ENCODE assay signal across 9 mouse cellular contexts in the genomic region with DNA sequence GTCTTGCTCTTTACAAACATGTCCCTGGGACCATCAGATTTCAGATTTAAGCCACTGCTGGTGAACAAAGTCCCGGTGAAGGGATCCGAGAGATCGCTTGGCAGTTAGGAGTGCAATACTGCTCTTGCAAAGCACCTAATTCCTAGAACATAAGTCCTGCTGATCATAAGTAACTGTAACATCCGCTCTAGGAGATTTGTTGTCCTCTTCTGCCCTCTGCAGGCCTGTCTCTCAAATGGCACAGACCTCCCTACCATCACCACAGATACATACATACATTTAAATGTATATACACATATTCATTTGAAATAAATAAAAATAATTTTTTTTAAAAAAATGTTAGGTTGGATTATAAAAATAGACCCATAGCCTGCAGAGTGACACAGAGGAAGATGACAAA. TPM values are rescaled to one million over a fixed set of nuclear protein-coding genes. Genes with fewer than 3 reads are reported as not detected.
DNase-seq lines count a peak whose midpoint lies in the region; ATAC-seq and TF ChIP-seq lines count a peak whose summit lies in the region.
"Had no signal": no experiment of that assay in that cellular context is flagged by ENCODE, and none has a peak within 500 bp of the region (broad histone marks: within the 10 kb centered on the region; RNA-seq: fewer than 3 reads in every experiment).

No protein-coding gene starts in this region.

- H3K4me3 ChIP-seq in embryonic fibroblast, embryonic 13.5 days (ENCODE audit: insufficient read depth, low read length), result no peak overlapping the region
- H3K4me3 ChIP-seq in midbrain, embryonic 13.5 days (replicated peaks), result no peak overlapping the region
- H3K4me3 ChIP-seq: embryonic facial prominence, embryonic 15.5 days had no signal

- ATAC-seq in midbrain, embryonic 13.5 days, result peak; percentile 82

- H3K27ac ChIP-seq in embryonic fibroblast, embryonic 13.5 days (ENCODE audit: insufficient read depth, low read length), result no peak overlapping the region
- H3K27ac ChIP-seq in midbrain, embryonic 13.5 days, result no peak overlapping the region
- H3K27ac ChIP-seq: embryonic facial prominence, embryonic 15.5 days had no signal

- H3K36me3 ChIP-seq in midbrain, embryonic 13.5 days, result no peaks in the 10 kb centered on the region
- H3K36me3 ChIP-seq: embryonic facial prominence, embryonic 15.5 days had no signal

- DNase-seq in ovary, postnatal 36 days (ENCODE audit: low spot score), result peak; percentile 9
- no peak for DNase-seq in ovary, postnatal 10 days (ENCODE audit: low spot score)
- peak; percentile 67 for DNase-seq in adrenal gland, postnatal 10 days
- peak; percentile 12 for DNase-seq in hindlimb bud, embryonic 11.5 days (ENCODE audit: extremely low spot score, low read depth, low spot score)
- peak; percentile 24 to 35 for DNase-seq in layer of hippocampus, postnatal 36 days
- peak; percentile 42 for DNase-seq in telencephalon, adult 2 months (ENCODE audit: low read depth, low spot score)

- 57% methylated on average over 4 of the region's 4 CpGs for WGBS in midbrain, embryonic 13.5 days

- TF ChIP-seq POLR2A in embryonic fibroblast, embryonic 13.5 days (IDR thresholded peaks at IDR 0.05; ENCODE audit: low read depth, low read length), result no peak

- H3K4me2 ChIP-seq in midbrain, embryonic 13.5 days (replicated peaks), result no peak overlapping the region
- H3K4me2 ChIP-seq: embryonic facial prominence, embryonic 15.5 days had no signal

- H3K9ac ChIP-seq in midbrain, embryonic 13.5 days (replicated peaks), result no peak overlapping the region
- H3K9ac ChIP-seq: embryonic facial prominence, embryonic 15.5 days had no signal

- no peaks in the 10 kb centered on the region for H3K27me3 ChIP-seq in midbrain, embryonic 13.5 days
- H3K27me3 ChIP-seq: embryonic facial prominence, embryonic 15.5 days had no signal

- no peaks in the 10 kb centered on the region for H3K9me3 ChIP-seq in midbrain, embryonic 13.5 days
- H3K9me3 ChIP-seq: embryonic facial prominence, embryonic 15.5 days had no signal

- peak; percentile 34; the same call in 1 of the 2 replicates for TF ChIP-seq CTCF in embryonic fibroblast, embryonic 13.5 days (IDR thresholded peaks at IDR 0.05; ENCODE audit: borderline replicate concordance, insufficient read depth, low read length)

- H3K4me1 ChIP-seq in embryonic fibroblast, embryonic 13.5 days (ENCODE audit: control insufficient read depth, insufficient read depth, low read length), result no peaks in the 10 kb centered on the region
- H3K4me1 ChIP-seq in midbrain, embryonic 13.5 days (replicated peaks), result no peaks in the 10 kb centered on the region
- H3K4me1 ChIP-seq: embryonic facial prominence, embryonic 15.5 days had no signal

RNA-seq across cellular contexts. Expression of a gene that starts 21.3 kb away (rescaled TPM):
- not detected for total RNA-seq in adrenal gland, postnatal 10 days (2021)
- not detected in 2 replicates for polyA plus RNA-seq in embryonic fibroblast, embryonic 13.5 days (2011; ENCODE audit: insufficient read length, low read depth, missing spikeins)
- under 1 TPM in 1 of 2 experiments, not detected in 1; 0.25 TPM for total RNA-seq in layer of hippocampus, postnatal 36 days (2021)
- polyA plus RNA-seq in midbrain, embryonic 13.5 days (2015; fragmentation: Nextera tagmentation; extraction: Ambion mirVana), result not detected in 2 replicates

RNA-seq across cellular contexts. Expression of a gene that starts 29.0 kb away (rescaled TPM):
- total RNA-seq in adrenal gland, postnatal 10 days (2021), result 10 to 100 TPM; 62.0 to 63.9 TPM
- polyA plus RNA-seq in embryonic fibroblast, embryonic 13.5 days (2011; ENCODE audit: insufficient read length, low read depth, missing spikeins), result 66.0 and 72.8 TPM in 2 replicates
- 100 to 1,000 TPM in 1 of 2 experiments, 10 to 100 TPM in 1; 98.6 to 101 TPM for total RNA-seq in layer of hippocampus, postnatal 36 days (2021)
- 52.4 and 54.4 TPM in 2 replicates for polyA plus RNA-seq in midbrain, embryonic 13.5 days (2015; fragmentation: Nextera tagmentation; extraction: Ambion mirVana)
